Mouse (Mus musculus) left cerebral cortex, postnatal 4 days (tissue): Measurements from ENCODE around the gene Olfr434. TPM values are rescaled to one million over a fixed set of nuclear protein-coding genes. Genes with fewer than 3 reads are reported as not detected.
"Not testable (repeated sequence)": the region's sequence is repeated elsewhere in the genome, so short reads cannot be mapped to it uniquely, and the experiment has no call there.

Experiments
- DNase-seq: peaks from one replicate; pipeline ENCODE4 v3.0.0-alpha.2; 2022
- intact Hi-C: fragments of 180-260 bp; cut with DNase I; formaldehyde crosslinking; loops from one replicate; pipeline ENCODE4 v1.15.1; 2025
- total RNA-seq, 2 experiments: library from RNA; stranded (reverse); gene quantifications; 2 replicates each; pipeline ENCODE4 v1.2.3; 2021

Gene Olfr434
- total RNA-seq = not detected

DNA sequence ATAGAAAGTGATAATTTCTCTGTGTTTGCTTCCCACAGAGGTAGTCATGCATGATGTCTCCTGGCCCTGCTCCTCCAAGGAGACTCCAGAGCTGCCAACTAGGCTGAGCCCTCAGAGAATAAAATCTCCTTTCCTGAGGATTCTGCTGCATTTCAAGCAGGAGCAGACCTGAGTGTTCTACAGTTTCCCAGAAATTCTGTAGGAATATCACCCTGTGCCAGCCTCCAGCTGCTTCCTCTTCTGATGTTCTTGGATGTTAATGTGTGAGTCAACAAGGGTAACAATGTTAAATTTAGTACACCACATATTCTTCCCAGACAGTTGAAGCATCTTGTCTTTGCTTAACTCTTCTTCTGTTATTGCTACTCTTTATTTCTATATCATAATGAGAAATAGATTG lies at the start of gene Olfr434:
Gene Olfr434 (plus strand): TSS at position 149 of the 400 bp plus-strand sequence.
- DNase-seq, intact Hi-C loops: not testable (repeated sequence)

DNA sequence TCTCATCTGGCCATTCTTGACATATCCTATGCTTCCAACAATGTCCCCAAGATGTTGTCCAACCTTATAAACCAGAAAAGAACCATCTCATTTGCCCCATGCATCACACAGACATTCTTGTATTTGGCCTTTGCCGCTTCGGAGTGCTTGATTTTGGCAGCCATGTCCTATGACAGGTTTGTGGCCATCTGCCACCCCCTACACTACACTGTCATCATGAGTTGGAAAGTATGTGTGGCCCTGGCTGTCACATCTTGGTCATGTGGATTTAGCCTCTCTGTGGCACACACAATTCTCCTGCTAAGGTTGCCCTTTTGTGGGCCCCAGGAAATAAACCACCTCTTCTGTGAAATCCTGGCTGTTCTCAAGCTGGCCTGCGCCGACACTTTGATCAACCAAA lies 45.6 kb upstream of the Olfr434 start:
- intact Hi-C loops = no loop called here
- peak; percentile 34 for DNase-seq

DNA sequence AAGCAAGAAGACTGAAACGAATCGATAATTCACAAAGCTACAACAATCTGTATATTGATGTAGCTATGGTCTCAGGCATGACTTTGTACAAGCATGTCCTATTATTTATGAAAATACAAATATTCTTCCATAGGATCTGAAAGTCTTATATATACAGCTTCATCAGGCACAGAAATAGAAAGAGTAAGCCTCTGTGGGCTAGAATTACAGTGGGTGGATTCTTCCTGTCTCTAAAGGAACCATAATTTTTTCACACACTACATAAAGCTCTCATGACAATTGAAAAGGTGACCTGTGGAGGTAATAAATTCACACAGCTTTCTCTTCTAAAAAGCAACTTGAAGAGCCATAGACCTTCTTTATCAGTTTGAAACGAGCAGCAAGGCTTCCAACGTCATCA lies 41.0 kb upstream of the Olfr434 start, which contains the start of gene Olfr13:
Gene Olfr13 (plus strand): TSS at position 301 of the 400 bp plus-strand sequence.
- no peak for DNase-seq
- intact Hi-C loops = no loop called here

DNA sequence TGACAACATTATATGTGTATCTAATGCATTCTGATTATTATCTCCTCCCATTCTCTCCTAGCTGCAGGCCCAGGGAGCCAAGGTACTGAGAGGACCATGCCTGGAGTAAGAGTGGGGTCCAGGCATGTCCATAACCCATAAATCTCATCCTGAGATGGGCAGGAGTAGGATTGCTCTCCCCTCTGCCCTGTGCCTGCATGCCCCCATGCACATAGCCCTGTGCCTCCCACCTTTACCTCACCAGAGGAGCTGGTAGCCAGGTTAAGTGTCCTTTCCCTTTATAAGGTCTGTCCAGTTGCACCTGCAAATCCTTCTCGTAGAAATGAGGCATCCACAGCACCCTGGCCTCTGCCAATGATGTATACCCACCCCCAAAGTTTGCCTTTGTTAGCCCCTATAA lies 34.7 kb upstream of the Olfr434 start:
- intact Hi-C loops = no loop called here
- DNase-seq = no peak

DNA sequence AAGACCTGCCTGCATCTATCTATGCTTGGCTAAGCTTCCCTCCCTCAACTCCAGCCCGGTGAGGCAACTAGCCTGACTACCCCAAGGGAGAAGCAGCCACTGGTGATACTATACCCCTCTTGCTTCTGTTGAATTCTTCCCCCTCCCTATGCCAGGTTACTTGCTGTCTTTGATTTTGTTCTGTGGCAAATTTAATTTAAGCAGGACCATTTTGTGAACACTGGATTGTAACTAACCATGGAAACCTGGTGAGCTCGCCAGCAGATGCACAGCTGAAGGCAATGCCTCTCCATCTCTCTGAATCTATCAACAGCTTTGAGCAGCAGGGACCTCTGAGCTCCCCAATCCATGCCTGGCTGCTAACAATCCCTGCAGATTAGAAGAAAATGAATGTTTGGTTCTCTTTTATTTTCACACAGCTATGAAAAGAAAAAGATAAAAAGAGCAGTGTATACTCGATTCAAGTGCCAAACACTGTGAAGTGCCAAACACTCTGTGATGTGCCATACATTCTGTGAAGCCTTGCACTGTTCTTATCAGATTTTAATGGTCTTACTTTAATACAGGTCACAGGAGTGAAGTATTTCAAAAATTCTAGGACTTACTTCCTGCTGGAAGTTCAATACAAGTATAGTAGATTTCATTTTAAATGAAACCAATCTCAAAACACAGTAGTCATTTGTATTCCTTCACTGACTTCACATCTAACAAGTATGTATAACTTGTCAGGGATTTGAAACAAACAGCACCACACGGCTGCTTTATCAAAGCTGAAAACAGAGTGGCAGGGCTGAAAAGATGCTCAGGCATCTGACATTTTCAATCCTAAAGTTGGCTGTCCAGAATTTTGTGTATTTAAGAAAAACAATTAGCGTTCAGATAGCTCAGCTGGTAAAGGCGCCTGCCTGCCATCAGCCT lies 34.0 kb upstream of the Olfr434 start:
- peak; percentile 7 for DNase-seq
- intact Hi-C loops = no loop called here

DNA sequence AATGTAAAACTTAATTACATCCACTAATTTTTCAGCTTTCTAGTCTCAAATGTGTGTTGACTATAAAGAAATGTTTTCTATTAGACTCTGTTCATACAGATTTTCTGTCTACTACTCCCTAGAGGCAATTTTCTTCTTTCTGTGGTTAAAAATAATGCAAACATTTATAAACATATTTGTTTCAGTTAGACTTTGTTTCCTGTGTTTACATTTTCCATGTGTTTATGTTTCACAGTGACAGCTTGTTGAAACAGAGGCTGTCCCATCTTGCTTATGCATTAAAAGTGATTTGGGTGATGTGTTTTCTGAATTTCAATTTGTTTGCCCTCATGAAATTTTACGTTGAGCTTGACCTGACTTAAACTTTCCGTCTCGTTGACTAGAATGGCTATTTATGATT lies 21.8 kb upstream of the Olfr434 start:
- DNase-seq = no peak
- intact Hi-C loops = no loop called here

DNA sequence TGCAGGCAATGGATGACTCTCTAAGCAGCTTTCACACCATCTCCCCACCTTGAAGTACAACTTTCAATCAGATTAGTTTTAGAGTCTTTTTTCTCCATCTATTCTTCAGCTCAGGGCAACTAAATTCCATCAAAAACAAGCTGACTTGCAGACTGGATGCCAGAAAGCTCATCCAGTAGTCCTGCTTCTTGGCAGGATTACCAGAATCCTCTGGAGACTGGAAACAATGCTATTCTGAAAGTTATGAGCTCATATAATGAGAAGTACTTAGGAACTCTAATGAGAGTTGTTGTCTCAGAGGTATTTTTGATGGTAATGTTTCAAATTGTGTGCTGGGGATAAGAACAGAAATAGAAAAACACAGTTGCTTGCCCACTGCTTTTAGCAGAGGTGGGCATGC lies 16.0 kb upstream of the Olfr434 start, which contains the start of gene Olfr435:
Gene Olfr435 (plus strand): TSS at position 366 of the 400 bp plus-strand sequence.
- intact Hi-C loops = no loop called here
- DNase-seq = no peak

DNA sequence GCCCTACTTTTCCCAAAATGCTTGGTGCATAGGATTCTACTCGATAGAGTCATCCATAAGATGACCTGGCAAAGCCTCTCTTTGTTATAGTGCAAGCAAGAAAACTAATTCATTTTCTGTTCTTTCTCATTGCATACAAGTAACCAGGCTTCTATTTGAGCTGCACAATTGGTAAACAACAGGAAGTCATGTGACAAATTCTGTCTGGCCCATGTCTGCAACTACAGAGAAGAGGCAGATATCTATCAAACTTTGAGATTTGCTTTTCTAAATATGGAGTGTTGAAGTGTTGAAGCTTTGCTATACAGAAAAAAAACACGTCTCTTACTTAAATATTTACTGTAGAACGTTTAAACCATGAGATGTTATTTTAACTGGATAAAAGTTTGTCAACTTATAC lies 14.7 kb upstream of the Olfr434 start:
- intact Hi-C loops = no loop called here
- DNase-seq = no peak

DNA sequence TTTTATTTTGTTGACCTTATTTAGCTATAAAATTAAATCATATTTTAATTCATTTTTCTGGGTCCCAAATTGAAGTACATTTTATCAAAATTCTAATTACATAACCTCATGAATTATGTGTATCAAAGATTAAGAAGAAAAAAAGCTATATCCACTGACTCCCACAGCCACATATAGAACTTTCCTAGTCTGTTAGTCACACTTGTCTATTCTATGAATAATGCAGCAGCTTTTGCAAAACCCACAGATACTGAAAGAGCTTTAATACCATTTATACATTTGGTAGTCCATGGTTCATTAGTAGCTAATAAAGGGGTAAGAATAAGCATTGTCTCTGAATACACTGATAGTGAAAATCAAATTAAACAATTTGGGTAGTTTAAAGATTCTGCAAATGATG lies 10.0 kb upstream of the Olfr434 start:
- no peak for DNase-seq
- intact Hi-C loops = no loop called here

DNA sequence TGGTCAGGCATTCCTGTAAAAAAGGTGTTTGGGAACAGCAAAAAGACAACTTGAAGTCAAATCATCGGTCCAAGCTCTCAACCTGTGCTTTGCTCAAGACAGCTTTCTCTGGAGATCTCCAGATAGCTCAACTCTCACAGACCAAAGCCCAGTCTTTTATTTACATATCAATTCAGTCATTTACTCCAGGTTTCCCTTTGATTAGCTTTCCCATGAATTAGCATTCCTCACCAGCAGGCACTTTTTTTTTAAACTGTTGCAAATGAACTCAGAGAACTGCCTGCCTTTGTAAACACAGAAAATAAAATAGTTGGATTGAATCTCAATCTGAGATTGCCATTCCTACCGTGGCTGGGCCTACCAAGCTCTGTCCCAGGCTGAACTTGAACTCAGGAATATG lies 7.5 kb upstream of the Olfr434 start:
- no peak for DNase-seq
- intact Hi-C loops = no loop called here

DNA sequence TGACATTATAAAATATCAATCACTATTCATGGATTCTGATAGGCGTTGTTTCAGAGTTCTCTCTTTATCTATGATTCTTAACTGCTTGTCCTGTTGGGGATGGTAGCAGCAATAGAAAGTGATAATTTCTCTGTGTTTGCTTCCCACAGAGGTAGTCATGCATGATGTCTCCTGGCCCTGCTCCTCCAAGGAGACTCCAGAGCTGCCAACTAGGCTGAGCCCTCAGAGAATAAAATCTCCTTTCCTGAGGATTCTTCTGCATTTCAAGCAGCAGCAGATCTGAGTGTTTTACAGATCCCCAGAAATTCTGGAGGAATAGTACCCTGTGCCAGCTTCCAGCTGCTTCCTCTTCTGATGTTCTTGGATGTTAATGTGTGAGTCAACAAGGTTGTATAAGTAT lies 18.4 kb downstream of the Olfr434 start, which contains the start of gene Olfr47:
Gene Olfr47 (plus strand): TSS at position 275 of the 400 bp plus-strand sequence.
- DNase-seq, intact Hi-C loops: not testable (repeated sequence)

DNA sequence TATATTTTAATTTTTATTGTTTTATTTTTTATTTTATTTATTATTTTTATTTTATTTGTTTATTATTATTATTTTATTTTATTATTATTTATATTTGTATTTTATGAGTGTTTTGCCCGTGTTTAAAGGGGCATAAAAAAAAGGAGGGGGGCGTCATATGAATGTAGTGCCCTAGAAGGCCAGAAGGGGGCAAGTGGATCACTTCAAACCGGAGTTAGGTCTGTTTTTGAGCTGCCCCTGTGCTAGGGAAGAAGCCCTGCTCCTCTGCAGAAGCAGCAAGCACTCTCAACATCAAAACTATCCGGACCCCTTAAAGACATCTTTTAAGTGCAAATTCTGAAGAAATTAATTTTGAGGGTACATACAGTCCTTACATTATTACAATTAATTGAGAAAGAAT lies 29.2 kb downstream of the Olfr434 start:
- peak; percentile 28 for DNase-seq
- intact Hi-C loops = no loop called here

DNA sequence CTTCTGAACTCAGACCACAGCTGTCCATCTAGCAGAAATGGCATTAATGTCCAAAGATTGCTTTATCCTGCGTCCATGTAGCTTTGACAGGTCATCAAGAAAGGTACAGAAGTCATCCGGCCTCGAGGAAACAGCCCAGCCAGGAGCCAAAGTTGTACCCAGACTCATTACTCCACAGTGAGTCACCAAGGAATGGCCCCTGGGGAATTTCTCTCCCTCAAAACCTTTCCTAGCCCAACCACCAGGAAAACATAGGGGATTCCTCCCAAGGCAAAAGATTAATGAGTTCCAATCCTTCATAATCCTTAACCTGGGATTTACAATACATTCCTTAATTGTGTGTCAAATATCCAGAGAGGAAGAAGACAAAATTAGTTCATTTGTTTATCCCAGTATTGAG lies 34.6 kb downstream of the Olfr434 start:
- intact Hi-C loops = no loop called here
- DNase-seq = no peak

DNA sequence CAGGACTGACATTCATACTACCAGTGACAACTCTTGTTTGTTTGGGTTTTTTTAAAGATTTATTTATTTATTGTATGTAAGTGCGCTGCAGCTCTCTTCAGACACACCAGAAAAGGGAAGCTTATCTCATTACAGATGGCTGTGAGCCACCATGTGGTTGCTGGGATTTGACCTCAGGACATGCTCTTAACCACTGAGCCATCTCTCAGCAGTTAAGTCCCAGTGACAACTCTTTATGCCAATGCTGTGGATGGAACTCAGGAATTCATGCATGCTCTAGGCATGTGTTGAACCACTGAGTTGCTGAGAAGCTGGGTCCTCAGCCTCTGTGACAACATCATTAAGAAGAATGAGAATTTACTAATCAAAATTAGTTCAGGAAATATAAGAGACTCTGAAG lies 40.2 kb downstream of the Olfr434 start:
- DNase-seq = no peak
- intact Hi-C loops = no loop called here

DNA sequence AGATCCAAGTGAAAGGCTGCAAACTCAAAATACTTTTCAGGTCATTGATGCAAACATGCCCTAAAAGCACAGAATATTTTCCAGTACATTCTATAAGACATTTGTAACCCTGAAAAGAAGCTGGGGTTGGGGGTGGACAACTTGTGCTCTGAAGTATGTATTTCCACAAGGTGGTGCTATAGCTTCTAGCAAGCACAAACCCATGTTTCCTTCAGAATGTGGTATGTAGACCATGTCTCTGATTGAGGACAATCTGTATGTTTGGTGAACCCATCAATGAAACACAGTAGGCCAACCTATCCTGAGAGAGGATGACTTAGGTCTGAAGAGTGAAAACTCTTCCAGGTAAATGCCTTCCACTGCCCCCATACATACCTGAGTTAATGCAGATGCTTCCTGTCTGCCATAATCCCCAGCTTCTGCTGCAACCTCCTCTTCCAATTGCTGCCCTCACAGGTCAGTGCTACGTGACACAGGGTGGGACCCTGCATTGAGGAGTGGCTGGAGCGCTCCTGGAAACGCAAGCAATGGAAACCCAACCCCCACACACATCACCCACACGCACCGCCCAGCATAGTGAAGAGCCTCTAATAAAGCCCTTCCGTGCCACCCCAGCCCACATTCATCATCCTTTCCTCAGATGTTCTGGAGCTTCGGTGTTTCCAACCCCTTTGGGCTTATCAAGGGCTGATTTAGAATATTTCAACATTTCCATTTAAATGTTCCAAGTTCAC lies 41.5 kb downstream of the Olfr434 start:
- DNase-seq = no peak
- intact Hi-C loops = no loop called here

DNA sequence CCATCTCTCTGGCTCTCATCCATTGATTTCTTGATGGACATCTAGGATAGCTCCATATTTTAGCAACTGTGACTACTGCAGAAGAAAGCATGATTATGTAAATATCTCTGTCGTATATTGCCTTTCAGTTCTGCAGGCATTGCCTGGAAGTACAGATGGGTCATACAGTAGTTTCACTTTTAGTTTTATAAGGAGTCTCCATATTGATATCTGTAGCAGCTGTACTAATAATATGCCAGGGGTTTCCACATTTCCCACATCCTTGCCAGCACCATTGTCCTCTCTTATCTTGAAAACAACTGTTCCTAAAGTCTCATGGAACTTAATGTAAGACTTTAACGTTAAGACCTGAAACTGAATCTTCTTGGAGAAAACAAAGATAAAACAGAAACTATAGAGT lies 47.9 kb downstream of the Olfr434 start:
- intact Hi-C loops = no loop called here
- DNase-seq = no peak

DNA sequence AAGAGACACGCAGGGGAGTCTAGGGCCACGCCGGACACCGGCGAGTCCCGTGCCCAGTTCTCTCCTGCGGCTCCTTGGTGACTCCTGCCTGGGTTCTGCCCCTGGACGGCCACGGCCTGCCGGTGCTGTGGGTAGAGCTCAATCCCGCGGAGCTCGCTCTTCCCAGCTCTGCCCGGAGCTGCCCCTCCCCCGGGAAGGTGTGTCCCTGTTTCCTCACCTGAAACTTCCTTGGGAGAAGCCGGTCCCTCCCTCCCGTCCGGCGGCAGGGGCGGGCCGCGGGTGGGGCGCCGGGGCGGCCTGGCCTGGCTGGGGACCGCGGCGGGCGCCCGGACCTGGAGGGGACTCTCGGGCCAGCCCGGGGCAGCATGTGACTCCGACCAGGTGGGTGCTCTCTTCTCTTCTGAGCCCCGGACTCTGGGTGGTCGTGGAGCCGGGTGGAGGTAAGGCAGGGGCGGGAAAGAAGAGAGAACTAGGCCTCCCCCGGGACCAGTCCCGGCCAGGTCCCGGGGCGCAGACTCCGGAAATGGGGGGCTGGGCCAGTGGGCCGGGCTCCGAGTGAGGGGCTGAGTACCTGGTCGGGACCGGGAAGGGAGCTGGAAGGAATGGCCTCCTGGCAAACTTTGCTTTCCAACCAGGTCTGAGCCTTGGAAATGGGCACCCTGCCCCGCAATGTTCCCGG lies 52.7 kb downstream of the Olfr434 start, which contains the start of gene Arhgef5:
Gene Arhgef5 (plus strand): TSS at position 220 of the 679 bp plus-strand sequence.
- intact Hi-C loops = no loop called here
- DNase-seq = peak; percentile 7

DNA sequence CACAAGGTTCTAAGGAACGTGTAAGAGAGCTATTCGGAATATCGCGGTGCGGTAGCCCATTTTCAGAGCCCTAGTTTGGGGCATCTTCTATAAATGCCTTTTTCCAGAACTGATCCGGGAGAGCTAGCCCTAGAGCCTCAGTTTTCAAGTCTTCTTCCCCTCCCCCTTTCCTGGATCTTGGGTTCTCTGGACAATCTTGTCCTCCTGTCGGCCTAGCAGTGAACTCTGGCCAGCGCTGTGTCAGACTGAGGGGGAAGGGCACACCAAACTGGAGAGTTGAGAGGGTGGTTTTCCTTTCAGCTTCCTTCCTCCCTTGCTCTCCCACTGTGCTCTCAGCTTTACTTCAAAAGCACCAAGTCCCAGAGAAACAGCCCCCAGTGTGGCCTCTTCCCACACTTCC lies 53.5 kb downstream of the Olfr434 start:
- no peak for DNase-seq
- intact Hi-C loops = no loop called here
